Mouse (Mus musculus): ENCODE data around the gene Gm45623. TPM values are rescaled to one million over a fixed set of nuclear protein-coding genes. Genes with fewer than 3 reads are reported as not detected.

The Gm45623 gene
- polyA plus RNA-seq, 1 experiment = not detected

- Histone ChIP-seq H3K27ac (ENCODE audit: control insufficient read depth, insufficient read depth, low read depth, low read length, poor library complexity) (no peak overlapping the region), H3K4me1 (ENCODE audit: control insufficient read depth, insufficient read depth, low read length) (no peaks in the 10 kb centered on the region), H3K4me3 (replicated peaks; ENCODE audit: control insufficient read depth, low read depth, low read length) (no peak overlapping the region)
- TF ChIP-seq CTCF (IDR thresholded peaks at IDR 0.05; ENCODE audit: control insufficient read depth, insufficient read depth, low read length) (no peak), POLR2A (IDR thresholded peaks at IDR 0.05; ENCODE audit: borderline replicate concordance, control insufficient read depth, low read depth, low read length) (no peak)
- WGBS = 65% methylated on average over 8 of the region's 8 CpGs
Observed at GRCm38 (mm10) chr13:56747554-56747953, 6.1 kb downstream of the Gm45623 start.

GRCm38 (mm10) chr13:56746739-56747532 lies 6.7 kb downstream of the Gm45623 start:
- TF ChIP-seq CTCF (IDR thresholded peaks at IDR 0.05; ENCODE audit: control insufficient read depth, insufficient read depth, low read length) = no peak
- no peak for TF ChIP-seq POLR2A (IDR thresholded peaks at IDR 0.05; ENCODE audit: borderline replicate concordance, control insufficient read depth, low read depth, low read length)
- 77% methylated on average over 10 of the region's 10 CpGs for WGBS
- H3K4me3 ChIP-seq (replicated peaks; ENCODE audit: control insufficient read depth, low read depth, low read length) = no peak overlapping the region
- no peak overlapping the region for H3K27ac ChIP-seq (ENCODE audit: control insufficient read depth, insufficient read depth, low read depth, low read length, poor library complexity)
- no peaks in the 10 kb centered on the region for H3K4me1 ChIP-seq (ENCODE audit: control insufficient read depth, insufficient read depth, low read length)

- H3K27ac ChIP-seq (ENCODE audit: control insufficient read depth, insufficient read depth, low read depth, low read length, poor library complexity) = no peak overlapping the region
Observed at GRCm38 (mm10) chr13:56742325-56742901, 11.2 kb downstream of the Gm45623 start.

GRCm38 (mm10) chr13:56741691-56742090 lies 11.9 kb downstream of the Gm45623 start:
- Histone ChIP-seq H3K27ac (ENCODE audit: control insufficient read depth, insufficient read depth, low read depth, low read length, poor library complexity) (no peak overlapping the region), H3K4me3 (replicated peaks; ENCODE audit: control insufficient read depth, low read depth, low read length) (no peak overlapping the region), H3K4me1 (ENCODE audit: control insufficient read depth, insufficient read depth, low read length) (no peaks in the 10 kb centered on the region)
- TF ChIP-seq CTCF (IDR thresholded peaks at IDR 0.05; ENCODE audit: control insufficient read depth, insufficient read depth, low read length) = no peak
- no peak for TF ChIP-seq POLR2A (IDR thresholded peaks at IDR 0.05; ENCODE audit: borderline replicate concordance, control insufficient read depth, low read depth, low read length)
- WGBS = 90% methylated on average over 7 of the region's 7 CpGs

More at GRCm38 (mm10) chr13:56742325-56742901, 11.2 kb downstream of the Gm45623 start:
- H3K4me3 ChIP-seq (replicated peaks; ENCODE audit: control insufficient read depth, low read depth, low read length) = no peak overlapping the region
- WGBS = 92% methylated on average over 6 of the region's 6 CpGs
- TF ChIP-seq POLR2A (IDR thresholded peaks at IDR 0.05; ENCODE audit: borderline replicate concordance, control insufficient read depth, low read depth, low read length) = no peak
- no peak for TF ChIP-seq CTCF (IDR thresholded peaks at IDR 0.05; ENCODE audit: control insufficient read depth, insufficient read depth, low read length)
- H3K4me1 ChIP-seq (ENCODE audit: control insufficient read depth, insufficient read depth, low read length) = no peaks in the 10 kb centered on the region

- TF ChIP-seq POLR2A (IDR thresholded peaks at IDR 0.05; ENCODE audit: borderline replicate concordance, control insufficient read depth, low read depth, low read length) = no peak
- no peak for TF ChIP-seq CTCF (IDR thresholded peaks at IDR 0.05; ENCODE audit: control insufficient read depth, insufficient read depth, low read length)
- H3K4me3 ChIP-seq (replicated peaks; ENCODE audit: control insufficient read depth, low read depth, low read length) = no peak overlapping the region
- WGBS = 84% methylated on average over 6 of the region's 6 CpGs
- no peaks in the 10 kb centered on the region for H3K4me1 ChIP-seq (ENCODE audit: control insufficient read depth, insufficient read depth, low read length)
- H3K27ac ChIP-seq (ENCODE audit: control insufficient read depth, insufficient read depth, low read depth, low read length, poor library complexity) = no peak overlapping the region
Observed at GRCm38 (mm10) chr13:56740496-56740895, 13.1 kb downstream of the Gm45623 start.

GRCm38 (mm10) chr13:56739556-56739955 lies 14.1 kb downstream of the Gm45623 start:
- Histone ChIP-seq H3K27ac (ENCODE audit: control insufficient read depth, insufficient read depth, low read depth, low read length, poor library complexity) (no peak overlapping the region), H3K4me3 (replicated peaks; ENCODE audit: control insufficient read depth, low read depth, low read length) (no peak overlapping the region), H3K4me1 (ENCODE audit: control insufficient read depth, insufficient read depth, low read length) (no peaks in the 10 kb centered on the region; the same call in 1 of the 2 replicates)
- TF ChIP-seq CTCF (IDR thresholded peaks at IDR 0.05; ENCODE audit: control insufficient read depth, insufficient read depth, low read length) (no peak), POLR2A (IDR thresholded peaks at IDR 0.05; ENCODE audit: borderline replicate concordance, control insufficient read depth, low read depth, low read length) (no peak)
- WGBS = 90% methylated on average over 5 of the region's 5 CpGs

- Histone ChIP-seq H3K4me3 (replicated peaks; ENCODE audit: control insufficient read depth, low read depth, low read length) (no peak overlapping the region), H3K4me1 (ENCODE audit: control insufficient read depth, insufficient read depth, low read length) (no peaks in the 10 kb centered on the region; the same call in 1 of the 2 replicates), H3K27ac (ENCODE audit: control insufficient read depth, insufficient read depth, low read depth, low read length, poor library complexity) (no peak overlapping the region)
- 40% methylated on average over 6 of the region's 6 CpGs for WGBS
- no peak for TF ChIP-seq POLR2A (IDR thresholded peaks at IDR 0.05; ENCODE audit: borderline replicate concordance, control insufficient read depth, low read depth, low read length)
- no peak for TF ChIP-seq CTCF (IDR thresholded peaks at IDR 0.05; ENCODE audit: control insufficient read depth, insufficient read depth, low read length)
Observed at GRCm38 (mm10) chr13:56735212-56735875, 18.3 kb downstream of the Gm45623 start.

GRCm38 (mm10) chr13:56734617-56735016 lies 19.0 kb downstream of the Gm45623 start:
- no peak overlapping the region for H3K27ac ChIP-seq (ENCODE audit: control insufficient read depth, insufficient read depth, low read depth, low read length, poor library complexity)
- TF ChIP-seq CTCF (IDR thresholded peaks at IDR 0.05; ENCODE audit: control insufficient read depth, insufficient read depth, low read length) = no peak
- no peak for TF ChIP-seq POLR2A (IDR thresholded peaks at IDR 0.05; ENCODE audit: borderline replicate concordance, control insufficient read depth, low read depth, low read length)
- WGBS = 67% methylated on average over 4 of the region's 4 CpGs
- no peak overlapping the region for H3K4me3 ChIP-seq (replicated peaks; ENCODE audit: control insufficient read depth, low read depth, low read length)
- no peaks in the 10 kb centered on the region; the same call in 1 of the 2 replicates for H3K4me1 ChIP-seq (ENCODE audit: control insufficient read depth, insufficient read depth, low read length)
